Mouse (Mus musculus) testis, adult 2 months (tissue): Measurements from ENCODE around the gene Ppp1cc.

Experiments
- CTCF ChIP-seq: fragments of 200-500 bp; IDR thresholded peaks from 2 replicates; pipeline ENCODE4 v1.5.1; 2012; ENCODE audit warnings: low read depth, mild to moderate bottlenecking, inconsistent platforms, low read length, moderate library complexity; ENCODE audit not compliant: control insufficient read depth, insufficient read depth, insufficient replicate concordance
- POLR2A ChIP-seq: fragments of 200-500 bp; IDR thresholded peaks from 2 replicates; pipeline ENCODE4 v1.6.1; 2012; ENCODE audit warnings: low read depth, mild to moderate bottlenecking, inconsistent platforms, low read length, moderate library complexity; ENCODE audit not compliant: control insufficient read depth

DNA sequence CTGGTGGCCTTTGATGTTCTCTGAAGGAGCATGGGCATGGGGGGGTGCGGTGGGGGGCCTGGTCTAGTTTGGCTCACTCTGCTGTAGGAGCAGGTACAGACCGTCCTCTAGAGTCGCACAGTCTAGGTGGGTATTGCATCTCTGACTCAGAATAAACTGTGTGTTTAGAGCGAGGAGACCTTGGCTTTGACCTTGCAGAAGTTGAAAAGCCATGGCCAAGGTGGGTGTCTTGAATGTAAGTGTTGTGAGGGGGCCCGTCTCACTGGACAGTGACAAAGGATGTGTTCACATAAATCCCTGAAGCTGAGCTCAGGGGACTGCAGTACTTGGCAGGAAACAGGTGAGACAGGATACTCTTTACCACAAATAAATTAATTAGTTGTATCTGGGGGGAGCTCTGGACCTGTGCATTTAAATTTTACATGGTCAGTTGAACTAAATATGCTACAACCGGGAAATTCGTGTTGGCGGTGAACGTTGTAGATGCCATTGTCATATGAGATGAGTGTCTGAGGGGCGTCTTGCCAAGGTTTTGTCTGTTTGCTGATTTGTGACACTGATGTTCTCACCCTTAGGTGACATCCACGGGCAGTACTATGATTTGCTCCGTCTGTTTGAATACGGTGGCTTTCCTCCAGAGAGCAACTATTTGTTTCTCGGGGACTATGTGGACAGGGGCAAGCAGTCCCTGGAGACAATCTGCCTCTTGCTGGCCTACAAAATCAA is 10.4 kb downstream of the Ppp1cc start:
- TF ChIP-seq CTCF: no peak
- TF ChIP-seq POLR2A: no peak
